Mouse (Mus musculus): ENCODE data around the gene Crhr2.

Crhr2 gene

GRCm38 (mm10) chr6:55123056-55123455 is 9.8 kb downstream of the Crhr2 start:
- peak; percentile 68 for DNase-seq (ENCODE audit: low read depth, low spot score)

GRCm38 (mm10) chr6:55117325-55118109 is 15.3 kb downstream of the Crhr2 start:
- DNase-seq (ENCODE audit: low read depth, low spot score) = no peak

- DNase-seq (ENCODE audit: low read depth, low spot score) = no peak
These were observed 24.5 kb downstream of the Crhr2 start for GRCm38 (mm10) chr6:55108358-55108757.

GRCm38 (mm10) chr6:55098603-55099002 is 34.2 kb downstream of the Crhr2 start:
- no peak for DNase-seq (ENCODE audit: low read depth, low spot score)

- no peak for DNase-seq (ENCODE audit: low read depth, low spot score)
These were observed 34.8 kb downstream of the Crhr2 start for GRCm38 (mm10) chr6:55098030-55098429.

- no peak for DNase-seq (ENCODE audit: low read depth, low spot score)
These were observed 39.2 kb downstream of the Crhr2 start for GRCm38 (mm10) chr6:55093431-55094146.

GRCm38 (mm10) chr6:55091396-55091795 is 41.4 kb downstream of the Crhr2 start:
- DNase-seq (ENCODE audit: low read depth, low spot score) = no peak

- DNase-seq (ENCODE audit: low read depth, low spot score) = peak; percentile 26
These were observed 42.2 kb downstream of the Crhr2 start for GRCm38 (mm10) chr6:55090639-55091038.

GRCm38 (mm10) chr6:55087355-55087754 is 45.5 kb downstream of the Crhr2 start:
- DNase-seq (ENCODE audit: low read depth, low spot score) = no peak

- DNase-seq (ENCODE audit: low read depth, low spot score) = no peak
These were observed 50.4 kb downstream of the Crhr2 start for GRCm38 (mm10) chr6:55082261-55083051.

- DNase-seq (ENCODE audit: low read depth, low spot score) = no peak
These were observed 51.4 kb downstream of the Crhr2 start for GRCm38 (mm10) chr6:55081379-55081778.

GRCm38 (mm10) chr6:55076561-55077255 is 56.1 kb downstream of the Crhr2 start:
- no peak for DNase-seq (ENCODE audit: low read depth, low spot score)

GRCm38 (mm10) chr6:55065903-55066302 is 66.9 kb downstream of the Crhr2 start:
- DNase-seq (ENCODE audit: low read depth, low spot score) = no peak

GRCm38 (mm10) chr6:55064477-55064827 is 68.4 kb downstream of the Crhr2 start:
- DNase-seq (ENCODE audit: low read depth, low spot score) = no peak

GRCm38 (mm10) chr6:55063793-55064476 is 68.9 kb downstream of the Crhr2 start:
- no peak for DNase-seq (ENCODE audit: low read depth, low spot score)

GRCm38 (mm10) chr6:55062200-55062599 is 70.6 kb downstream of the Crhr2 start:
- no peak for DNase-seq (ENCODE audit: low read depth, low spot score)

- DNase-seq (ENCODE audit: low read depth, low spot score) = no peak
These were observed 71.5 kb downstream of the Crhr2 start for GRCm38 (mm10) chr6:55061328-55061727.

- no peak for DNase-seq (ENCODE audit: low read depth, low spot score)
These were observed 72.5 kb downstream of the Crhr2 start for GRCm38 (mm10) chr6:55060241-55060825.

GRCm38 (mm10) chr6:55057427-55057826 is 75.4 kb downstream of the Crhr2 start:
- no peak for DNase-seq (ENCODE audit: low read depth, low spot score)

- DNase-seq (ENCODE audit: low read depth, low spot score) = no peak
These were observed 78.3 kb downstream of the Crhr2 start for GRCm38 (mm10) chr6:55054491-55054890.

GRCm38 (mm10) chr6:55049186-55049585 is 83.6 kb downstream of the Crhr2 start:
- DNase-seq (ENCODE audit: low read depth, low spot score) = no peak
